Mouse (Mus musculus) limb, embryonic 14.5 days (tissue): ENCODE measurements around the gene Fem1a. TPM values are rescaled to one million over a fixed set of nuclear protein-coding genes. Genes with fewer than 3 reads are reported as not detected.

Experiments used
- ATAC-seq: fragments of 200-750 bp; cut with Nextera tagmentation; 2 replicates; pipeline ENCODE4 v1.8.0; 2017; ENCODE audit warnings: low read depth, moderate number of reproducible peaks, moderate TSS enrichment; ENCODE audit not compliant: low FRiP score
- DNase-seq: peaks from one replicate; pipeline ENCODE4 v3.0.0-alpha.2; 2015; ENCODE audit warnings: low spot score
- H3K27ac ChIP-seq: fragments of 300-500 bp; sonication (generic); replicated peaks from 2 replicates; pipeline ENCODE4 v1.5.1; 2014; ENCODE audit warnings: low read depth, mild to moderate bottlenecking, low read length, moderate library complexity, mixed read lengths
- H3K27me3 ChIP-seq: fragments of 300-500 bp; sonication (generic); 2 replicates; pipeline ENCODE4 v1.6.1; 2014; ENCODE audit warnings: low read length, mixed read lengths; ENCODE audit not compliant: control insufficient read depth, insufficient read depth
- H3K36me3 ChIP-seq: fragments of 300-500 bp; sonication (generic); 2 replicates; pipeline ENCODE4 v1.6.1; 2014; ENCODE audit warnings: mild to moderate bottlenecking, low read length, moderate library complexity, mixed read lengths; ENCODE audit not compliant: control insufficient read depth, insufficient read depth
- H3K4me1 ChIP-seq: fragments of 300-500 bp; sonication (generic); 2 replicates; pipeline ENCODE4 v1.6.1; 2014; ENCODE audit warnings: antibody characterized with exemption, low read length, mixed read lengths; ENCODE audit not compliant: control insufficient read depth, insufficient read depth
- H3K4me2 ChIP-seq: fragments of 300-500 bp; sonication (generic); replicated peaks from 2 replicates; pipeline ENCODE4 v1.6.1; 2014; ENCODE audit warnings: low read depth, mild to moderate bottlenecking, low read length, moderate library complexity; ENCODE audit not compliant: severe bottlenecking
- H3K4me3 ChIP-seq: fragments of 300-500 bp; sonication (generic); replicated peaks from 2 replicates; pipeline ENCODE4 v1.5.1; 2014; ENCODE audit warnings: low read length
- H3K9ac ChIP-seq: fragments of 300-500 bp; sonication (generic); 2 replicates; pipeline ENCODE4 v1.6.1; 2014; ENCODE audit warnings: mild to moderate bottlenecking, low read depth, low read length, moderate library complexity; ENCODE audit not compliant: severe bottlenecking
- H3K9me3 ChIP-seq: fragments of 300-500 bp; sonication (generic); 2 replicates; pipeline ENCODE4 v1.6.1; 2016; ENCODE audit warnings: low read length; ENCODE audit not compliant: control insufficient read depth
- POLR2A ChIP-seq: fragments of 200-500 bp; IDR thresholded peaks from 2 replicates; pipeline ENCODE4 v1.8.0; 2012; ENCODE audit warnings: inconsistent platforms, mild to moderate bottlenecking, moderate library complexity, borderline replicate concordance; ENCODE audit not compliant: insufficient read depth, insufficient read length; ENCODE audit errors: extremely low read depth
- WGBS: fragments of 180-500 bp; shearing (Covaris S2); extraction: QIAGEN DNeasy Blood & Tissue Kit; methylation state at CpG from one replicate; pipeline ENCODE4 v1.1.7; 2014; 5-methylcytosine and 5-hydroxymethylcytosine counted together
- polyA plus RNA-seq, 2 experiments: library from polyadenylated mRNA; depleted of rRNA in 1 of 2; stranded (reverse) in 1 of 2; unstranded in 1 of 2; fragments of >200 nt; fragmentation: Nextera tagmentation in 1 of 2; extraction: Ambion mirVana in 1 of 2; gene quantifications; 2 replicates each; pipeline versions ENCODE4 v1.2.1 to v1.2.3; 2012 to 2014

Fem1a gene
- polyA plus RNA-seq, 2 experiments: 14.5 to 16.0 TPM

DNA sequence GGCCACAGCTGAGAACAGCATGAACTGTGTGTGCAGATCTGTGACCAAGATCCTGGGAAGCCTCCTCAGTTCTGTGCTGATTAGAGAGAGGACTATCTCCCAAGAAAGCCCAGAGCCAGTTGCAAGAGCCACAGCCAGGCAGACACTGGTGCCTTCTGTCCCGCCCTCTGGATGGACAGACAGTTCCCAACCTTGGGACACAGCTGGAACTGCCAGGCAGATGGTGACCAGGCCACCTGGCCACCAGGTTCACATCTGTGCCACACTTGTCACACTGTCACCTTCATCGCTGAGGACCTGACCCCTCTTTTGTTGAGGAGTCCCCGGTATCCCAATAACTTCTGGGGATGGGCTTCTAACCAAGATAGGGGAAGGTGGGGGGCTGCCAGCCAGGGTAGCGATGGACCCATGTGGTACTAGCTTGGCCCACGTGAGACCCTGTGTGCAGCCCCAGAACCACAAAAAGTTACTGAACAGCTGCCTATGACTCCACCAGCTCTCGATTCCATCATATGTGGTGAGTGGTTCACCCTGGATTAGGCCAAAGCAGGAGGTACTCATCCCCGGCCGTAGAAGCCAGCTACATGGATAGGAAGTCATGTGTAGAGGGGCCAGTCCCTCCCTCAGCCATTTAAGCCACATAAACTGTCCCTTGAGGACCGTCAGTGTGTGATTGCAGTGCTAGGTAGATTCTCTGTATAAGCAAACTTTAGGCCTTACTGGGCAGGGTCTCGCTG lies 2.9 kb downstream of the Fem1a start:
- peak overlapping the region; percentile 16; the same call in 1 of the 2 replicates for H3K9ac ChIP-seq
- H3K9me3 ChIP-seq: no peaks in the 10 kb centered on the region
- H3K4me2 ChIP-seq: 0 out of 2 replicates have a peak overlapping the region, but pooled peaks have one; percentile 3
- no peak overlapping the region for H3K4me3 ChIP-seq
- H3K27me3 ChIP-seq: no peaks in the 10 kb centered on the region
- no peak for DNase-seq
- no peak overlapping the region for H3K27ac ChIP-seq
- ATAC-seq: no peak
- peaks cover 47% of the 10 kb centered on the region for H3K36me3 ChIP-seq
- peaks cover 11% of the 10 kb centered on the region; the same call in 1 of the 2 replicates for H3K4me1 ChIP-seq
- WGBS: 90% methylated on average over 10 of the region's 10 CpGs
- TF ChIP-seq POLR2A: no peak

DNA sequence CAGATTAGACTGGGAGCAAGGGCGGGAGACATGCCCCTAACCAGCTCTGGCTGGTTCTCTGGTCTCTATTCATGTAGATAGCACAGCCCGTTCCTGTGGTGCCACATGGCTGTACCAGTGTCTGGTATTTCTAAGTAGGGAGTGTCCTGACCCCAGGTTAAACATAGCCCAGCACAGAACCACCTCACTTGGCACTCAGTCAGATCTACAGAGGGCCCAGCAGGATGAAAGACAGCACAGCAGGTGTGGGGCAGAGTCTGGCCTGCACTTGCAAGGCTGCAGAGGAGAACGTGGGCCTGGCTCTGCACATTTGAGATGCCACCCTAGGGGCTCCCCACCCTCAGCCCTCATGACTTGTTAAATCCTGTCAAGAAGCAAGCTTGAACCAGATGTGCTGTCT lies 4.6 kb downstream of the Fem1a start:
- H3K9ac ChIP-seq: no peak overlapping the region
- no peak for TF ChIP-seq POLR2A
- DNase-seq (no peak), ATAC-seq (no peak)
- H3K27me3 ChIP-seq: no peaks in the 10 kb centered on the region
- no peak overlapping the region for H3K4me3 ChIP-seq
- H3K36me3 ChIP-seq: peaks cover 47% of the 10 kb centered on the region
- 68% methylated on average over 3 of the region's 3 CpGs for WGBS
- H3K4me1 ChIP-seq: peaks cover 11% of the 10 kb centered on the region; the same call in 1 of the 2 replicates
- no peaks in the 10 kb centered on the region for H3K9me3 ChIP-seq
- no peak overlapping the region for H3K27ac ChIP-seq
- H3K4me2 ChIP-seq: no peak overlapping the region

DNA sequence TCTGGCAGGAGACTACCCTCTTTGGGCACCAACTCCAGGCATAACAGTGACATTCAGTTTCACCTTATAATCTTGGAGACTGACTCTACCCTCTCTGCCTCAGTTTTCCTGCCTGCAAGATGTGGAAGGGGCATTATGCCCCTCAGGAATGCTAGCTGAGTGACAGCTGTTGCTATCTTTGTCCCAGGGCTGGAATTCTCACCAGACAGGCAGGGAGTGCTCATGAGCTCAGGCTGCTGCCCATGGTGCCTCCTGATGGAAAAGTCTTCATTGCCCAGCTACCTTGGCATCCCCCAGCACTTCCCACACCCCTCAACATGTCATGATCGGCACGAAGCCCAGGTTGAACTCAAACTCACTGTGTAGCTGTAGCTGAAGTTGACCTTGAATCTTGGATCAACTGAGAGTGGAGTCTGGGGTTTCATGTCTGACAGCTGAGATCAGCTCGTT lies 6.1 kb downstream of the Fem1a start:
- ATAC-seq: no peak
- no peak overlapping the region for H3K4me2 ChIP-seq
- no peak overlapping the region for H3K27ac ChIP-seq
- peaks cover 8% of the 10 kb centered on the region; the same call in 1 of the 2 replicates for H3K4me1 ChIP-seq
- H3K9me3 ChIP-seq: no peaks in the 10 kb centered on the region
- H3K4me3 ChIP-seq: no peak overlapping the region
- H3K36me3 ChIP-seq: peaks cover 47% of the 10 kb centered on the region
- 0 out of 2 replicates have a peak overlapping the region, but pooled peaks have one; percentile 12 for H3K9ac ChIP-seq
- 87% methylated on average over 3 of the region's 3 CpGs for WGBS
- no peak for TF ChIP-seq POLR2A
- DNase-seq: no peak
- H3K27me3 ChIP-seq: no peaks in the 10 kb centered on the region

DNA sequence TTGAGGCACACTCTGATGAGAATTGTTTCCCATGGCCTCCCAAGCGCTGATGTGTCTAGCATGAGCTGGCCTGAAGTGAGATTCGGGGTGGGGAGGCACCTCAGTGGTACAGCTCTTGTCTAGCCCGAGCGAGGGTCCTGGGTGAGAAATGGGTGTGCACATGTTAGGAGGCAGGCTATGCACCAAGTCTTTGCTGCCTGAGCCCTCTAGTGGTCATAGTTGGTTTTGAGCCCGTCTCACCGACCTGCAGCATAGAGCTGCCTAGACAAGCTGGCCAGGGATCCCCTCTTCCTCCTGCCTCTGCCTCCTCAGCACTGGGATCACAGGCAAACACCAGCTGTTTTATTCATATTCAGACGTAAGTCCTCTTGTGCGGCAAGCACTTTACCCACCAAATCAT lies 7.4 kb downstream of the Fem1a start:
- DNase-seq: peak; percentile 83
- no peaks in the 10 kb centered on the region for H3K9me3 ChIP-seq
- peak; percentile 44; the same call in 1 of the 2 replicates for ATAC-seq
- TF ChIP-seq POLR2A: no peak
- no peak overlapping the region for H3K9ac ChIP-seq
- no peaks in the 10 kb centered on the region; the same call in 1 of the 2 replicates for H3K4me1 ChIP-seq
- peaks cover 39% of the 10 kb centered on the region for H3K36me3 ChIP-seq
- H3K4me3 ChIP-seq: no peak overlapping the region
- WGBS: 23% methylated on average over 8 of the region's 8 CpGs
- H3K27me3 ChIP-seq: no peaks in the 10 kb centered on the region
- H3K27ac ChIP-seq: no peak overlapping the region
- no peak overlapping the region for H3K4me2 ChIP-seq

DNA sequence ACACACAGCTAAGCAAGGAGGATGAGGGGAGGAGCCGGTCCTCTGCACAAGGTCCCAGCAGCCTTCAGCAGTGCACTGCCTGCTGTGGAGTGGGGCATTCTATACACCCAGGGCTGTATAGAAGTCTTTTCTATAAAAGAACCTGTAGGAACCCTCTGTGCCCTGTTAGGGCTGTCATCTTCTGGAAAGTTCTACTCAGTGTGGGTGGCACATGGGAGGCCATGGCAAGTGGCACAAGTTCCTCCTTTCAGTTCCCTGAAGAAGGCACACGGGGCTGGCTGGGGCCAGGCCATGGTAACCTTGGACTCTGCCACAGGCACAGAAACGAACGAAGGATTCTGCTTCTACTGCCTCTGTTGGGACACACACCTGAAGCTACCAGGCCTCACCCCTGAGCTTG lies 8.4 kb downstream of the Fem1a start:
- no peak for ATAC-seq

More for the DNA sequence above, 8.4 kb downstream of the Fem1a start:
- no peaks in the 10 kb centered on the region; the same call in none of the 2 replicates for H3K4me1 ChIP-seq
- H3K36me3 ChIP-seq: peaks cover 29% of the 10 kb centered on the region
- WGBS: 87% methylated on average over 4 of the region's 4 CpGs
- H3K4me2 ChIP-seq: no peak overlapping the region
- no peak for DNase-seq
- H3K27me3 ChIP-seq: no peaks in the 10 kb centered on the region
- no peaks in the 10 kb centered on the region for H3K9me3 ChIP-seq
- no peak overlapping the region for H3K4me3 ChIP-seq
- no peak overlapping the region for H3K27ac ChIP-seq
- TF ChIP-seq POLR2A: no peak
- H3K9ac ChIP-seq: no peak overlapping the region
